Mouse (Mus musculus) liver, embryonic 16.5 days (tissue): ENCODE measurements at regions not wholly inside any gene's neighbourhood (a gene's known extent, or its start where the extent isn't known, plus 50 kb on each side); places are given as distances from the start of the nearest gene placed in this dataset.

Experiments used
- ATAC-seq: fragments of 200-750 bp; cut with Nextera tagmentation; 2 replicates; pipeline ENCODE4 v1.8.0; 2017; ENCODE audit warnings: low read depth, mild to moderate bottlenecking, moderate number of reproducible peaks, moderate library complexity
- H3K27ac ChIP-seq: fragments of 300-500 bp; sonication (generic); 2 replicates; pipeline ENCODE4 v1.5.1; 2014; ENCODE audit warnings: mild to moderate bottlenecking, low read length
- H3K27me3 ChIP-seq: fragments of 300-500 bp; sonication (generic); 2 replicates; pipeline ENCODE4 v1.6.1; 2014; ENCODE audit warnings: low read depth, low read length, mixed read lengths; ENCODE audit not compliant: control insufficient read depth, insufficient read depth
- H3K36me3 ChIP-seq: fragments of 300-500 bp; sonication (generic); 2 replicates; pipeline ENCODE4 v1.6.1; 2014; ENCODE audit warnings: mild to moderate bottlenecking; ENCODE audit not compliant: control insufficient read depth, insufficient read depth
- H3K4me1 ChIP-seq: fragments of 300-500 bp; sonication (generic); 2 replicates; pipeline ENCODE4 v1.6.1; 2014; ENCODE audit warnings: low read depth, low read length, mixed read lengths; ENCODE audit not compliant: control insufficient read depth
- H3K4me2 ChIP-seq: fragments of 300-500 bp; sonication (generic); 2 replicates; pipeline ENCODE4 v1.6.1; 2014; ENCODE audit warnings: low read depth, low read length, mixed read lengths
- H3K4me3 ChIP-seq: fragments of 300-500 bp; sonication (generic); 2 replicates; pipeline ENCODE4 v1.5.1; 2014; ENCODE audit warnings: low read depth, mild to moderate bottlenecking, low read length
- H3K9ac ChIP-seq: fragments of 300-500 bp; sonication (generic); 2 replicates; pipeline ENCODE4 v1.6.1; 2014; ENCODE audit warnings: low read depth, low read length
- H3K9me3 ChIP-seq: fragments of 300-500 bp; sonication (generic); replicated peaks from 2 replicates; pipeline ENCODE4 v1.6.1; 2016; ENCODE audit warnings: low read length; ENCODE audit not compliant: control insufficient read depth
- WGBS: fragments of 180-500 bp; shearing (Covaris S2); extraction: QIAGEN DNeasy Blood & Tissue Kit; methylation state at CpG from one replicate; pipeline ENCODE4 v1.1.7; 2014; ENCODE audit not compliant: insufficient replicate concordance; 5-methylcytosine and 5-hydroxymethylcytosine counted together

GRCm38 (mm10) chrX:21293666-21294065 is 118.2 kb upstream of the Gm21876 start:
- no peaks in the 10 kb centered on the region for H3K27me3 ChIP-seq
- H3K4me1 ChIP-seq = no peaks in the 10 kb centered on the region
- H3K27ac ChIP-seq = no peak overlapping the region
- no peak overlapping the region for H3K9ac ChIP-seq
- H3K36me3 ChIP-seq = no peaks in the 10 kb centered on the region
- no peaks in the 10 kb centered on the region for H3K9me3 ChIP-seq
- WGBS = 17% methylated on average over 5 of the region's 5 CpGs
- H3K4me2 ChIP-seq = no peak overlapping the region
- no peak overlapping the region for H3K4me3 ChIP-seq
- no peak for ATAC-seq

DNA sequence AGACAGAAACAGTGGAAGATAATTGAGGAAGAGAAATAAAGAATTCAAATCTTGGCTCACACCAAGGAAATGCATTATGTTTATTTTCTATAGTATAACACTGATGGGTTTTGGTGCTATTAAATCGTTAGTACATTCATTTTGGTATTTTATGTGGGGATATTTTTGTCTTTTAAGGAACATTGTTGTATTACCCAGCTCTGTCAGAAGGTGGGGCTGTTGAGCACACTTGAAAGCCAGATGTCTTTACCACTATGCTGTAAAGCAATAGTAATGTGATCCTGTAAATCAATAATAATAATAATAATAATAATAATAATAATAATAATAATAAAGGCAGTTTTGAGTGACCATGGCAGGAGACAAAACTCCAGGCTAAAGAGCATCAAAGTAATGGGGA is 120.0 kb upstream of the Gm21876 start:
- no peak for ATAC-seq
- no peak overlapping the region for H3K4me2 ChIP-seq
- H3K4me1 ChIP-seq = no peaks in the 10 kb centered on the region
- H3K36me3 ChIP-seq = no peaks in the 10 kb centered on the region
- no peak overlapping the region for H3K27ac ChIP-seq
- WGBS = 18% methylated on average over 1 of the region's 1 CpGs
- H3K4me3 ChIP-seq = no peak overlapping the region
- H3K27me3 ChIP-seq = no peaks in the 10 kb centered on the region
- no peak overlapping the region for H3K9ac ChIP-seq
- H3K9me3 ChIP-seq = no peaks in the 10 kb centered on the region; the same call in 1 of the 2 replicates

- Histone ChIP-seq H3K27me3 (no peaks in the 10 kb centered on the region), H3K27ac (no peak overlapping the region), H3K9ac (no peak overlapping the region), H3K36me3 (no peaks in the 10 kb centered on the region), H3K9me3 (no peaks in the 10 kb centered on the region; the same call in 1 of the 2 replicates), H3K4me3 (no peak overlapping the region), H3K4me1 (no peaks in the 10 kb centered on the region), H3K4me2 (no peak overlapping the region)
- 58% methylated on average over 6 of the region's 6 CpGs for WGBS
- ATAC-seq = no peak
Measured at GRCm38 (mm10) chrX:21297349-21297748, 121.9 kb upstream of the Gm21876 start.

- Histone ChIP-seq H3K27ac (no peak overlapping the region), H3K9ac (no peak overlapping the region), H3K27me3 (no peaks in the 10 kb centered on the region), H3K4me3 (no peak overlapping the region), H3K4me2 (no peak overlapping the region), H3K4me1 (no peaks in the 10 kb centered on the region), H3K9me3 (no peaks in the 10 kb centered on the region), H3K36me3 (no peaks in the 10 kb centered on the region)
- ATAC-seq = no peak
- WGBS = 26% methylated on average over 13 of the region's 13 CpGs
Measured at GRCm38 (mm10) chrX:21334499-21335032, 149.8 kb upstream of the Agtr2 start.

DNA sequence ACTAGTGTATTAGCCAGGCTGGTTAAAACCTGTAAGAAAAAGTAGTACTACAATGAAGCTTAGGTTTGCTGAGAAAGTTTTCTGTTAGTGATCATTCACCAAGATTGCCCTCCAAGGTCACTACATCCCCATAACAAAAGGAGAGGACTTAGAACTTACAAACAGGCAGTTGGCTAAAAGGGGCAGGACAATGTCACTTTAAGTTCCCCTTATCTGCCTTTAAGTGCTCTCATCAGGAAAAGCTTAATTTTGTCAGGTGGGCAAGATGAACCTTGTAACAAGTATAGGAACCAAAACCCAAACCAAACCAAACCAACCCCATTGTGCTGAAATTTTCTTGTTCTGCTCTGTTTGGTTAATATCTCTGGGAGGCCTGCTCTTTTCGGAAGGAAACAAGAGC is 139.9 kb upstream of the Agtr2 start:
- no peaks in the 10 kb centered on the region for H3K27me3 ChIP-seq
- H3K27ac ChIP-seq = no peak overlapping the region
- no peak overlapping the region for H3K9ac ChIP-seq
- H3K4me1 ChIP-seq = no peaks in the 10 kb centered on the region
- no peaks in the 10 kb centered on the region for H3K9me3 ChIP-seq
- H3K4me2 ChIP-seq = no peak overlapping the region
- no peak for ATAC-seq
- 21% methylated on average over 1 of the region's 1 CpGs for WGBS
- no peak overlapping the region for H3K4me3 ChIP-seq
- H3K36me3 ChIP-seq = no peaks in the 10 kb centered on the region

GRCm38 (mm10) chrX:21350503-21350902 is 133.8 kb upstream of the Agtr2 start:
- no peak overlapping the region for H3K4me3 ChIP-seq
- H3K9me3 ChIP-seq = no peaks in the 10 kb centered on the region
- H3K27ac ChIP-seq = no peak overlapping the region
- no peak for ATAC-seq
- no peaks in the 10 kb centered on the region for H3K27me3 ChIP-seq
- H3K4me1 ChIP-seq = no peaks in the 10 kb centered on the region
- WGBS = 25% methylated on average over 4 of the region's 4 CpGs
- H3K36me3 ChIP-seq = no peaks in the 10 kb centered on the region
- no peak overlapping the region for H3K4me2 ChIP-seq
- H3K9ac ChIP-seq = no peak overlapping the region

- Histone ChIP-seq H3K27me3 (no peaks in the 10 kb centered on the region), H3K9ac (no peak overlapping the region), H3K4me3 (no peak overlapping the region), H3K9me3 (no peaks in the 10 kb centered on the region), H3K36me3 (no peaks in the 10 kb centered on the region), H3K27ac (no peak overlapping the region), H3K4me1 (no peaks in the 10 kb centered on the region), H3K4me2 (no peak overlapping the region)
- no peak for ATAC-seq
- 46% methylated on average over 3 of the region's 3 CpGs for WGBS
Measured at GRCm38 (mm10) chrX:21352350-21352749, 132.0 kb upstream of the Agtr2 start.

- no peaks in the 10 kb centered on the region for H3K9me3 ChIP-seq
- WGBS = 23% methylated on average over 43 of the region's 43 CpGs
- H3K36me3 ChIP-seq = no peaks in the 10 kb centered on the region
- peak overlapping the region; percentile 21 for H3K4me3 ChIP-seq
- no peak for ATAC-seq
- no peaks in the 10 kb centered on the region for H3K4me1 ChIP-seq
- H3K9ac ChIP-seq = no peak overlapping the region
- peak overlapping the region; percentile 17 for H3K4me2 ChIP-seq
- H3K27me3 ChIP-seq = no peaks in the 10 kb centered on the region
- no peak overlapping the region for H3K27ac ChIP-seq
Measured at GRCm38 (mm10) chrX:21360771-21361667, 123.3 kb upstream of the Agtr2 start.

- Histone ChIP-seq H3K9ac (no peak overlapping the region), H3K27me3 (no peaks in the 10 kb centered on the region), H3K9me3 (no peaks in the 10 kb centered on the region), H3K4me2 (no peak overlapping the region), H3K27ac (no peak overlapping the region), H3K4me3 (no peak overlapping the region), H3K36me3 (no peaks in the 10 kb centered on the region), H3K4me1 (no peaks in the 10 kb centered on the region)
- ATAC-seq = no peak
- WGBS = 3% methylated on average over 2 of the region's 2 CpGs
Measured at GRCm38 (mm10) chrX:21385221-21385620, 99.1 kb upstream of the Agtr2 start.
